Mouse (Mus musculus) adrenal gland, postnatal 14 days (tissue): ENCODE measurements around the gene Eapp. TPM values are rescaled to one million over a fixed set of nuclear protein-coding genes. Genes with fewer than 3 reads are reported as not detected.

ENCODE experiments used
- DNase-seq: peaks from one replicate; pipeline ENCODE4 v3.0.0; 2021; ENCODE audit warnings: mixed read lengths
- microRNA-seq, 2 experiments: library from miRNA; unstranded; fragments of <30 nt; microRNA quantifications; one replicate each; pipeline ENCODE4 v1.2.0; 2021
- total RNA-seq: library from RNA; stranded (reverse); gene quantifications from 2 replicates; pipeline ENCODE4 v1.2.3, GENCODE M21; 2021

Eapp gene
- total RNA-seq, 1 experiment from 2014 or later = 35.0 TPM

- no peak for DNase-seq
These were observed 58.7 kb downstream of the Eapp start for GRCm38 (mm10) chr12:54637033-54637432.

- DNase-seq = no peak
These were observed 63.6 kb downstream of the Eapp start for GRCm38 (mm10) chr12:54632141-54632540.

DNA sequence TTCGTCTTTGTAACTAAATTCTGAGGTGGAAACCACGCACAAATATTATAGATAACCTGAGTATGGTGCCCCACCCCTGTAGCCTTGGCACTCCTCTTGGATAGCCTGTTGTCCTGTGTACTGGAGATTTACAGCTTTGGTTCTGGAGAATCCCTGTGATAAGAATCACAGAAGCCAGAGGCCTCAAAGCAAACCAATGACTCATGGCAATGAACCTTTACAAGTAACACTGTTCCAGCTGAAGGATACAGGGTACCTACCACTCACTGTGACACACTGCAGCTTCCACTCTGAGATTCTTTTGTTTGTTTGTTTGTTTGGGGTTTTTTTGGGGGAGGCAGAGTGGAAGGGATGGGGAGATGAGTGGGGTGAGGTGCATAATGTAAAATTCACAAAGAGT, 73.8 kb downstream of the Eapp start:
- no peak for DNase-seq

Small RNA genes lying within 50 kb of the gene (microRNA-seq; reads per million reads assigned to microRNA genes)
- gene Mir1892 = 0 reads per million in 2 experiments

Other genes starting within 250 kb of the Eapp start
- 68.4 and 75.3 TPM in 2 replicates for gene Sptssa, start 39.3 kb downstream of the Eapp start, total RNA-seq
- gene Snx6, start 99.8 kb upstream of the Eapp start, total RNA-seq = 54.1 and 58.4 TPM in 2 replicates
- 129 and 134 TPM in 2 replicates for gene Cfl2, start 167.0 kb upstream of the Eapp start, total RNA-seq